Mouse (Mus musculus): ENCODE data around the gene Adgre4. TPM values are rescaled to one million over a fixed set of nuclear protein-coding genes. Genes with fewer than 3 reads are reported as not detected.
A peak's percentile ranks its signal among the peaks of the same experiment; 100 is the strongest.

Gene Adgre4
- total and polyA plus RNA-seq, 3 experiments, result 0.04 TPM; not detected in 2

GRCm38 (mm10) chr17:55751170-55751569 is 1.4 kb downstream of the Adgre4 start:
- Histone ChIP-seq H3K9ac (ENCODE audit: control insufficient read depth, low read depth, low read length, poor library complexity, severe bottlenecking) (no peak overlapping the region), H3K4me3 (ENCODE audit: control insufficient read depth in 1 of 2, insufficient read depth in 1 of 2, low read depth in 2 of 2, low read length in 2 of 2) (no peak overlapping the region), H3K9me3 (replicated peaks; ENCODE audit: insufficient read depth, low read length) (no peaks in the 10 kb centered on the region), H3K4me1 (ENCODE audit: control insufficient read depth in 1 of 2, insufficient read depth in 2 of 2, low read length in 2 of 2) (no peaks in the 10 kb centered on the region; a peak in 1 of 4 replicates), H3K36me3 (ENCODE audit: control insufficient read depth in 1 of 2, insufficient read depth in 2 of 2, low read length in 2 of 2) (peaks cover 0 to 5% of the 10 kb centered on the region in 2 experiments; a peak in 2 of 4 replicates), H3K27me3 (ENCODE audit: control insufficient read depth in 1 of 2, insufficient read depth in 2 of 2, low read length in 2 of 2) (no peaks in the 10 kb centered on the region), H3K27ac (ENCODE audit: control insufficient read depth, low read depth, low read length) (no peak overlapping the region), H3K79me2 (ENCODE audit: control insufficient read depth, insufficient read depth, low read length, poor library complexity) (no peaks in the 10 kb centered on the region)
- DNase-seq (ENCODE audit: low read depth, low spot score), result no peak
- TF ChIP-seq USF1 (IDR thresholded peaks at IDR 0.05; ENCODE audit: low read depth, low read length) (no peak), GABPA (IDR thresholded peaks at IDR 0.05; ENCODE audit: low read depth, low read length) (no peak), ZKSCAN1 (IDR thresholded peaks at IDR 0.05; ENCODE audit: low read depth, low read length) (no peak), RCOR1 (IDR thresholded peaks at IDR 0.05; ENCODE audit: low read depth, low read length) (no peak), CTCF (IDR thresholded peaks at IDR 0.05 in 2 of 3, conservative IDR thresholded peaks at IDR 0.05 in 1 of 3; ENCODE audit: control insufficient read depth in 1 of 3, insufficient read depth in 1 of 3, low read depth in 2 of 3, low read length in 3 of 3, poor library complexity in 1 of 3, severe bottlenecking in 1 of 3) (no peak), RAD21 (IDR thresholded peaks at IDR 0.05; ENCODE audit: low read depth, low read length) (no peak)

DNA sequence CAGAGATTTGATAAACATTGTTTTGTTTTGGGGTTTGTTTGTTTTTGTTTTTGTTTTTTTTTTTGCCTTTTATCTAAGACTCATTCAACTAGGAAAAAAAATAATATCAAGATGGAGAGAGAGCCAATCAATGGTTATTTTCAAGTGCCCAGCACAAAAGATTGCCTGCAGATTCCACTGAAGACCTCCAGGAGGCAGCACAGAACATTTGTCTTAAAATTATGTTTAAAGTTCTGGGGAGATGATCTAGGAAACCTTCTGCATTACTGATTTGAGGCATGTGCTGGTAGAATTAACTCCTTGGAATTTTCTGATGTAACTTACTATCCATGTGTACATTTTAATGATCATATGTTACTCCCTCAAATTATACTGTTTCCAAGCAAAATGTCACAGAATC is 63.9 kb downstream of the Adgre4 start:
- H3K27me3 ChIP-seq (ENCODE audit: control insufficient read depth in 1 of 2, insufficient read depth in 2 of 2, low read length in 2 of 2), result no peaks in the 10 kb centered on the region; a peak in 1 of 4 replicates

GRCm38 (mm10) chr17:55816853-55817252 is 67.1 kb downstream of the Adgre4 start:
- H3K4me1 ChIP-seq (ENCODE audit: control insufficient read depth in 1 of 2, insufficient read depth in 2 of 2, low read length in 2 of 2), result no peaks in the 10 kb centered on the region
- H3K27me3 ChIP-seq (ENCODE audit: control insufficient read depth in 1 of 2, insufficient read depth in 2 of 2, low read length in 2 of 2), result no peaks in the 10 kb centered on the region; a peak in 1 of 4 replicates
- peaks cover 0 to 2% of the 10 kb centered on the region in 2 experiments; a peak in 1 of 4 replicates for H3K36me3 ChIP-seq (ENCODE audit: control insufficient read depth in 1 of 2, insufficient read depth in 2 of 2, low read length in 2 of 2)
- DNase-seq (ENCODE audit: low read depth, low spot score), result peak; percentile 16
- H3K9me3 ChIP-seq (replicated peaks; ENCODE audit: insufficient read depth, low read length), result no peaks in the 10 kb centered on the region
- H3K79me2 ChIP-seq (ENCODE audit: control insufficient read depth, insufficient read depth, low read length, poor library complexity), result no peaks in the 10 kb centered on the region
- no peak overlapping the region for H3K27ac ChIP-seq (ENCODE audit: control insufficient read depth, low read depth, low read length)
- no peak overlapping the region for H3K9ac ChIP-seq (ENCODE audit: control insufficient read depth, low read depth, low read length, poor library complexity, severe bottlenecking)
- no peak overlapping the region for H3K4me3 ChIP-seq (ENCODE audit: control insufficient read depth in 1 of 2, insufficient read depth in 1 of 2, low read depth in 2 of 2, low read length in 2 of 2)
- TF ChIP-seq HCFC1 (IDR thresholded peaks at IDR 0.05; ENCODE audit: low read depth, low read length) (no peak), MAX (IDR thresholded peaks at IDR 0.05; ENCODE audit: low read length) (no peak), ZKSCAN1 (IDR thresholded peaks at IDR 0.05; ENCODE audit: low read depth, low read length) (no peak), TBP (IDR thresholded peaks at IDR 0.05; ENCODE audit: low read depth, low read length) (no peak), NRF1 (IDR thresholded peaks at IDR 0.05; ENCODE audit: insufficient read depth, low read depth, low read length, poor library complexity, severe bottlenecking) (no peak), SIN3A (IDR thresholded peaks at IDR 0.05; ENCODE audit: low read length) (no peak), POLR2A (IDR thresholded peaks at IDR 0.05; ENCODE audit: control insufficient read depth in 1 of 2, insufficient read depth in 1 of 2, low read depth in 1 of 2, low read length in 2 of 2, poor library complexity in 1 of 2) (no peak), RAD21 (IDR thresholded peaks at IDR 0.05; ENCODE audit: low read depth, low read length) (no peak), MXI1 (IDR thresholded peaks at IDR 0.05; ENCODE audit: low read depth, low read length) (no peak), KAT2A (conservative IDR thresholded peaks at IDR 0.05; ENCODE audit: low read depth, low read length) (no peak), ETS1 (IDR thresholded peaks at IDR 0.05; ENCODE audit: low read depth, low read length) (no peak), SMC3 (IDR thresholded peaks at IDR 0.05; ENCODE audit: low read depth, low read length) (no peak), UBTF (IDR thresholded peaks at IDR 0.05; ENCODE audit: borderline replicate concordance, insufficient read depth, low read depth, low read length) (no peak), CHD1 (IDR thresholded peaks at IDR 0.05; ENCODE audit: low read depth, low read length) (no peak), EP300 (IDR thresholded peaks at IDR 0.05; ENCODE audit: low read depth in 1 of 2, low read length in 2 of 2) (no peak), MAZ (IDR thresholded peaks at IDR 0.05; ENCODE audit: low read depth, low read length) (no peak)

More for the DNA sequence above, 63.9 kb downstream of the Adgre4 start:
- Histone ChIP-seq H3K9me3 (replicated peaks; ENCODE audit: insufficient read depth, low read length) (no peaks in the 10 kb centered on the region), H3K4me3 (ENCODE audit: control insufficient read depth in 1 of 2, insufficient read depth in 1 of 2, low read depth in 2 of 2, low read length in 2 of 2) (no peak overlapping the region), H3K79me2 (ENCODE audit: control insufficient read depth, insufficient read depth, low read length, poor library complexity) (no peaks in the 10 kb centered on the region), H3K9ac (ENCODE audit: control insufficient read depth, low read depth, low read length, poor library complexity, severe bottlenecking) (no peak overlapping the region), H3K36me3 (ENCODE audit: control insufficient read depth in 1 of 2, insufficient read depth in 2 of 2, low read length in 2 of 2) (peaks cover 0 to 2% of the 10 kb centered on the region in 2 experiments; a peak in 1 of 4 replicates), H3K27ac (ENCODE audit: control insufficient read depth, low read depth, low read length) (no peak overlapping the region), H3K4me1 (ENCODE audit: control insufficient read depth in 1 of 2, insufficient read depth in 2 of 2, low read length in 2 of 2) (no peaks in the 10 kb centered on the region)
- TF ChIP-seq USF1 (IDR thresholded peaks at IDR 0.05; ENCODE audit: low read depth, low read length) (no peak), MEF2A (IDR thresholded peaks at IDR 0.05; ENCODE audit: extremely low read depth, insufficient replicate concordance, low read depth, low read length, poor library complexity, severe bottlenecking) (no peak), ETS1 (IDR thresholded peaks at IDR 0.05; ENCODE audit: low read depth, low read length) (no peak), ELF1 (IDR thresholded peaks at IDR 0.05; ENCODE audit: low read depth, low read length) (no peak), SMC3 (IDR thresholded peaks at IDR 0.05; ENCODE audit: low read depth, low read length) (peak; percentile 71), ZNF384 (IDR thresholded peaks at IDR 0.05; ENCODE audit: low read depth, low read length) (no peak), CTCF (IDR thresholded peaks at IDR 0.05 in 2 of 3, conservative IDR thresholded peaks at IDR 0.05 in 1 of 3; ENCODE audit: control insufficient read depth in 1 of 3, insufficient read depth in 1 of 3, low read depth in 2 of 3, low read length in 3 of 3, poor library complexity in 1 of 3, severe bottlenecking in 1 of 3) (peak in 2 of 3 experiments; percentile 47 to 59; a peak in 4 of 6 replicates), RCOR1 (IDR thresholded peaks at IDR 0.05; ENCODE audit: low read depth, low read length) (no peak), RAD21 (IDR thresholded peaks at IDR 0.05; ENCODE audit: low read depth, low read length) (peak; percentile 54), KAT2A (conservative IDR thresholded peaks at IDR 0.05; ENCODE audit: low read depth, low read length) (no peak), MXI1 (IDR thresholded peaks at IDR 0.05; ENCODE audit: low read depth, low read length) (no peak), ZC3H11A (IDR thresholded peaks at IDR 0.05; ENCODE audit: low read depth, low read length) (peak; percentile 55), GATA1 (IDR thresholded peaks at IDR 0.05; ENCODE audit: low read depth, low read length) (no peak), E2F4 (IDR thresholded peaks at IDR 0.05; ENCODE audit: borderline replicate concordance, low read depth, low read length) (no peak), POLR2A (IDR thresholded peaks at IDR 0.05; ENCODE audit: control insufficient read depth in 1 of 2, insufficient read depth in 1 of 2, low read depth in 1 of 2, low read length in 2 of 2, poor library complexity in 1 of 2) (no peak)
- DNase-seq (ENCODE audit: low read depth, low spot score), result peak; percentile 35
